Mouse (Mus musculus) limb, embryonic 11.5 days (tissue): Measurements from ENCODE around the gene Vwf. TPM values are rescaled to one million over a fixed set of nuclear protein-coding genes. Genes with fewer than 3 reads are reported as not detected.

ENCODE experiments used
- ATAC-seq: fragments of 200-750 bp; cut with Nextera tagmentation; 2 replicates; pipeline ENCODE4 v1.8.0; 2017; ENCODE audit warnings: low read depth; ENCODE audit not compliant: insufficient number of reproducible peaks, low FRiP score, low TSS enrichment
- DNase-seq: peaks from one replicate; pipeline ENCODE4 v3.0.0-alpha.2; 2015; ENCODE audit warnings: low spot score
- H3K27ac ChIP-seq: fragments of 300-500 bp; sonication (generic); replicated peaks from 2 replicates; pipeline ENCODE4 v1.5.1; 2014; ENCODE audit warnings: low read depth, mild to moderate bottlenecking, low read length
- H3K27me3 ChIP-seq: fragments of 300-500 bp; sonication (generic); 2 replicates; pipeline ENCODE4 v1.6.1; 2014; ENCODE audit warnings: mild to moderate bottlenecking, low read length, mixed read lengths; ENCODE audit not compliant: control insufficient read depth, insufficient read depth
- H3K36me3 ChIP-seq: fragments of 300-500 bp; sonication (generic); 2 replicates; pipeline ENCODE4 v1.6.1; 2014; ENCODE audit warnings: mild to moderate bottlenecking, low read length, moderate library complexity, mixed read lengths; ENCODE audit not compliant: control insufficient read depth, insufficient read depth
- H3K4me1 ChIP-seq: fragments of 300-500 bp; sonication (generic); 2 replicates; pipeline ENCODE4 v1.6.1; 2014; ENCODE audit warnings: low read length, mixed read lengths; ENCODE audit not compliant: control insufficient read depth, insufficient read depth
- H3K4me2 ChIP-seq: fragments of 300-500 bp; sonication (generic); 2 replicates; pipeline ENCODE4 v1.6.1; 2014; ENCODE audit warnings: low read depth, mild to moderate bottlenecking, moderate library complexity; ENCODE audit not compliant: severe bottlenecking
- H3K4me3 ChIP-seq: fragments of 300-500 bp; sonication (generic); 2 replicates; pipeline ENCODE4 v1.5.1; 2014; ENCODE audit warnings: low read depth, low read length
- H3K9ac ChIP-seq: fragments of 300-500 bp; sonication (generic); 2 replicates; pipeline ENCODE4 v1.6.1; 2014; ENCODE audit warnings: mild to moderate bottlenecking, low read length
- H3K9me3 ChIP-seq: fragments of 300-500 bp; sonication (generic); 2 replicates; pipeline ENCODE4 v1.6.1; 2016; ENCODE audit warnings: low read length; ENCODE audit not compliant: control insufficient read depth
- WGBS: fragments of 180-500 bp; shearing (Covaris S2); extraction: QIAGEN DNeasy Blood & Tissue Kit; methylation state at CpG from one replicate; pipeline ENCODE4 v1.1.7; 2014; 5-methylcytosine and 5-hydroxymethylcytosine counted together
- polyA plus RNA-seq: library from polyadenylated mRNA; unstranded; fragments of >200 nt; fragmentation: Nextera tagmentation; extraction: Ambion mirVana; gene quantifications from 2 replicates; pipeline ENCODE4 v1.2.1, GENCODE M21; 2014

The Vwf gene
- polyA plus RNA-seq, 1 experiment from 2014 or later, result 6.1 TPM

GRCm38 (mm10) chr6:125592536-125592935 is 46.0 kb downstream of the Vwf start:
- 87% methylated on average over 6 of the region's 6 CpGs for WGBS
- H3K27ac ChIP-seq, result no peak overlapping the region
- H3K36me3 ChIP-seq, result no peaks in the 10 kb centered on the region
- no peak overlapping the region for H3K4me2 ChIP-seq
- H3K4me1 ChIP-seq, result no peaks in the 10 kb centered on the region
- no peaks in the 10 kb centered on the region for H3K9me3 ChIP-seq
- no peaks in the 10 kb centered on the region for H3K27me3 ChIP-seq
- DNase-seq (no peak), ATAC-seq (no peak)
- no peak overlapping the region for H3K4me3 ChIP-seq
- H3K9ac ChIP-seq, result no peak overlapping the region

- Histone ChIP-seq H3K27me3 (no peaks in the 10 kb centered on the region), H3K36me3 (no peaks in the 10 kb centered on the region), H3K4me1 (no peaks in the 10 kb centered on the region), H3K4me2 (no peak overlapping the region), H3K9ac (no peak overlapping the region), H3K27ac (no peak overlapping the region), H3K9me3 (no peaks in the 10 kb centered on the region), H3K4me3 (no peak overlapping the region)
- WGBS, result 89% methylated on average over 4 of the region's 4 CpGs
- no peak for ATAC-seq
- no peak for DNase-seq
Measured at GRCm38 (mm10) chr6:125594311-125594710, 47.7 kb downstream of the Vwf start.

- H3K27ac ChIP-seq, result no peak overlapping the region
- H3K9me3 ChIP-seq, result no peaks in the 10 kb centered on the region
- 27% methylated on average over 4 of the region's 4 CpGs for WGBS
- H3K4me2 ChIP-seq, result no peak overlapping the region
- no peak overlapping the region for H3K4me3 ChIP-seq
- DNase-seq (no peak), ATAC-seq (no peak)
- no peaks in the 10 kb centered on the region for H3K4me1 ChIP-seq
- H3K9ac ChIP-seq, result no peak overlapping the region
- H3K36me3 ChIP-seq, result no peaks in the 10 kb centered on the region
- no peaks in the 10 kb centered on the region for H3K27me3 ChIP-seq
Measured at GRCm38 (mm10) chr6:125594825-125595224, 48.3 kb downstream of the Vwf start.

- Histone ChIP-seq H3K9ac (no peak overlapping the region), H3K27me3 (no peaks in the 10 kb centered on the region), H3K36me3 (no peaks in the 10 kb centered on the region), H3K4me3 (no peak overlapping the region), H3K4me1 (no peaks in the 10 kb centered on the region), H3K9me3 (no peaks in the 10 kb centered on the region), H3K4me2 (no peak overlapping the region), H3K27ac (no peak overlapping the region)
- ATAC-seq (no peak), DNase-seq (no peak)
- WGBS, result 81% methylated on average over 16 of the region's 16 CpGs
Measured at GRCm38 (mm10) chr6:125596701-125597318, 50.2 kb downstream of the Vwf start.

GRCm38 (mm10) chr6:125597716-125598115 is 51.1 kb downstream of the Vwf start:
- no peak overlapping the region for H3K27ac ChIP-seq
- H3K4me3 ChIP-seq, result no peak overlapping the region
- 91% methylated on average over 4 of the region's 4 CpGs for WGBS
- ATAC-seq (no peak), DNase-seq (no peak)
- H3K36me3 ChIP-seq, result no peaks in the 10 kb centered on the region
- no peaks in the 10 kb centered on the region for H3K27me3 ChIP-seq
- H3K4me1 ChIP-seq, result no peaks in the 10 kb centered on the region
- no peaks in the 10 kb centered on the region for H3K9me3 ChIP-seq
- no peak overlapping the region for H3K9ac ChIP-seq
- H3K4me2 ChIP-seq, result no peak overlapping the region

GRCm38 (mm10) chr6:125600036-125600558 is 53.5 kb downstream of the Vwf start:
- Histone ChIP-seq H3K4me1 (no peaks in the 10 kb centered on the region), H3K27ac (no peak overlapping the region), H3K36me3 (no peaks in the 10 kb centered on the region), H3K4me2 (no peak overlapping the region), H3K9ac (no peak overlapping the region), H3K9me3 (no peaks in the 10 kb centered on the region), H3K27me3 (no peaks in the 10 kb centered on the region), H3K4me3 (no peak overlapping the region)
- DNase-seq (peak; percentile 80), ATAC-seq (no peak)
- WGBS, result 47% methylated on average over 9 of the region's 9 CpGs

GRCm38 (mm10) chr6:125600669-125601068 is 54.1 kb downstream of the Vwf start:
- H3K27ac ChIP-seq, result no peak overlapping the region
- H3K27me3 ChIP-seq, result no peaks in the 10 kb centered on the region
- H3K4me3 ChIP-seq, result no peak overlapping the region
- no peaks in the 10 kb centered on the region for H3K9me3 ChIP-seq
- no peak for ATAC-seq
- H3K9ac ChIP-seq, result no peak overlapping the region
- H3K4me1 ChIP-seq, result no peaks in the 10 kb centered on the region
- 76% methylated on average over 8 of the region's 8 CpGs for WGBS
- DNase-seq, result no peak
- no peak overlapping the region for H3K4me2 ChIP-seq
- no peaks in the 10 kb centered on the region for H3K36me3 ChIP-seq

GRCm38 (mm10) chr6:125601190-125601589 is 54.6 kb downstream of the Vwf start:
- Histone ChIP-seq H3K4me2 (no peak overlapping the region), H3K27ac (no peak overlapping the region), H3K36me3 (no peaks in the 10 kb centered on the region), H3K4me1 (no peaks in the 10 kb centered on the region), H3K9ac (no peak overlapping the region), H3K9me3 (no peaks in the 10 kb centered on the region), H3K27me3 (no peaks in the 10 kb centered on the region), H3K4me3 (no peak overlapping the region)
- ATAC-seq (no peak), DNase-seq (no peak)
- 63% methylated on average over 4 of the region's 4 CpGs for WGBS

GRCm38 (mm10) chr6:125601748-125602147 is 55.2 kb downstream of the Vwf start:
- H3K4me1 ChIP-seq, result no peaks in the 10 kb centered on the region
- 57% methylated on average over 5 of the region's 5 CpGs for WGBS
- DNase-seq, result no peak
- no peak overlapping the region for H3K9ac ChIP-seq
- H3K4me3 ChIP-seq, result no peak overlapping the region
- no peaks in the 10 kb centered on the region for H3K36me3 ChIP-seq
- H3K27me3 ChIP-seq, result no peaks in the 10 kb centered on the region
- H3K4me2 ChIP-seq, result no peak overlapping the region
- H3K9me3 ChIP-seq, result no peaks in the 10 kb centered on the region
- ATAC-seq, result no peak
- no peak overlapping the region for H3K27ac ChIP-seq
